Mouse (Mus musculus) testis, adult 2 months (tissue): Measurements from ENCODE around the gene Arsb.

Source experiments
- CTCF ChIP-seq: fragments of 200-500 bp; IDR thresholded peaks from 2 replicates; pipeline ENCODE4 v1.5.1; 2012; ENCODE audit warnings: low read depth, mild to moderate bottlenecking, inconsistent platforms, low read length, moderate library complexity; ENCODE audit not compliant: control insufficient read depth, insufficient read depth, insufficient replicate concordance
- POLR2A ChIP-seq: fragments of 200-500 bp; IDR thresholded peaks from 2 replicates; pipeline ENCODE4 v1.6.1; 2012; ENCODE audit warnings: low read depth, mild to moderate bottlenecking, inconsistent platforms, low read length, moderate library complexity; ENCODE audit not compliant: control insufficient read depth

GRCm38 (mm10) chr13:93723455-93723854 is 48.0 kb upstream of the Arsb start:
- TF ChIP-seq CTCF (no peak), POLR2A (no peak)
